Mouse (Mus musculus) kidney, embryonic 14.5 days (tissue): ENCODE data around the gene Bmpr1a. TPM values are rescaled to one million over a fixed set of nuclear protein-coding genes. Genes with fewer than 3 reads are reported as not detected.

Experiments used
- ATAC-seq: fragments of 200-750 bp; cut with Nextera tagmentation; 2 replicates; pipeline ENCODE4 v1.8.0; 2017; ENCODE audit warnings: moderate number of reproducible peaks, mild to moderate bottlenecking, moderate TSS enrichment, moderate library complexity; ENCODE audit not compliant: low FRiP score, low TSS enrichment
- H3K27ac ChIP-seq: fragments of 300-500 bp; sonication (generic); 2 replicates; pipeline ENCODE4 v1.5.1; 2014; ENCODE audit warnings: low read depth, mild to moderate bottlenecking, low read length, moderate library complexity, mixed read lengths
- H3K27me3 ChIP-seq: fragments of 300-500 bp; sonication (generic); 2 replicates; pipeline ENCODE4 v1.6.1; 2014; ENCODE audit warnings: mild to moderate bottlenecking, low read length; ENCODE audit not compliant: control insufficient read depth, insufficient read depth
- H3K36me3 ChIP-seq: fragments of 300-500 bp; sonication (generic); 2 replicates; pipeline ENCODE4 v1.6.1; 2014; ENCODE audit warnings: low read length, mixed read lengths; ENCODE audit not compliant: control insufficient read depth, insufficient read depth
- H3K4me1 ChIP-seq: fragments of 300-500 bp; sonication (generic); 2 replicates; pipeline ENCODE4 v1.6.1; 2014; ENCODE audit warnings: low read length, mixed read lengths; ENCODE audit not compliant: control insufficient read depth, insufficient read depth
- H3K4me2 ChIP-seq: fragments of 300-500 bp; sonication (generic); replicated peaks from 2 replicates; pipeline ENCODE4 v1.6.1; 2014; ENCODE audit warnings: low read depth, mild to moderate bottlenecking, low read length
- H3K4me3 ChIP-seq: fragments of 300-500 bp; sonication (generic); 2 replicates; pipeline ENCODE4 v1.5.1; 2014; ENCODE audit warnings: mild to moderate bottlenecking, low read length
- H3K9ac ChIP-seq: fragments of 300-500 bp; sonication (generic); 2 replicates; pipeline ENCODE4 v1.6.1; 2014; ENCODE audit warnings: low read depth, mild to moderate bottlenecking, low read length, moderate library complexity
- H3K9me3 ChIP-seq: fragments of 300-500 bp; sonication (generic); 2 replicates; pipeline ENCODE4 v1.6.1; 2016; ENCODE audit warnings: low read length; ENCODE audit not compliant: control insufficient read depth
- WGBS: fragments of 180-500 bp; shearing (Covaris S2); extraction: QIAGEN DNeasy Blood & Tissue Kit; methylation state at CpG from one replicate; pipeline ENCODE4 v1.1.7; 2014; 5-methylcytosine and 5-hydroxymethylcytosine counted together
- polyA plus RNA-seq: library from polyadenylated mRNA; unstranded; fragments of >200 nt; fragmentation: Nextera tagmentation; extraction: Ambion mirVana; gene quantifications from 2 replicates; pipeline ENCODE4 v1.2.1, GENCODE M21; 2014

Bmpr1a gene
- 41.7 and 65.8 TPM in 2 replicates for polyA plus RNA-seq

DNA sequence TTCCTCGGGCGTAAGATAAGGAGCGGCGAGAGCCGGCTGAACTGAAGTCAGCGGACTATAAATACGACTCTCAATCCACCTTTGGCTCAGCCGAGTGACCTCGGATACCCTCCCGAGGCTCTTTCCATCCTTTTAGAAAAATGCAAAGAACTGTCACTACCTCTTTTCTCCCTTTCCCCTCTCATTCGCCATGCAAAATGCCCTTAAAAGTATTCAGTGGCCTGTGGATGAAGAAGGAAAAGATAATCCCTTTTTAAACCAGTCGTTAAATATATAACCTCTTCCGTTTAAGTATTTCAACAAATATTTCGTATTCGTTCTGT lies at the start of gene Bmpr1a:
Bmpr1a (minus strand) TSS at position 17 of the 323 bp plus-strand sequence.
- Histone ChIP-seq H3K27me3 (no peaks in the 10 kb centered on the region), H3K36me3 (no peaks in the 10 kb centered on the region), H3K4me3 (peak within 1 kb of the TSS; percentile 94), H3K27ac (peak within 1 kb of the TSS; percentile 97), H3K9me3 (no peaks in the 10 kb centered on the region), H3K4me2 (peak within 1 kb of the TSS; percentile 58), H3K9ac (peak within 1 kb of the TSS; percentile 100), H3K4me1 (peaks cover 13% of the 10 kb centered on the region; the same call in 1 of the 2 replicates)
- 10% methylated on average over 15 of the region's 15 CpGs for WGBS
- no peak for ATAC-seq

DNA sequence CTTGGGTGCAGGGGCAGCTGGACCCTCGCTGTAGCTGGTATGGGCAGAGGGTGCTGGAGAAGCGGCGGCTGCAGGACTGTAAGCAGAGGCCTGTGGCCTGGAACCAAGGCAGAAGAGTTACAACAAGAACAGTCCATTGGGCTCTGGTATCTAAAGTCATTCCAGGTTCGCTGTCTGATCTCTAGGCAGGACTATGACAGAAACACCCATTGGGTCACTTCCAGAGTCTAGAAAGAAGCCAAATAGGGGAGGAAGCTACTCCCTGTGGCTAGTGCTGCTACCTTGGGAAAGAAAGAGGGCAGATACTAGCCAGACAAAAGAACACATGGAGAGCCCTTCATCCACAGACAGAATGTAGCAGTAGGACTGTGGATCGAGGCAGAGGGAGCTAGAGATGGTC lies 49.1 kb upstream of the Bmpr1a start:
- Histone ChIP-seq H3K4me1 (peaks cover 4% of the 10 kb centered on the region; the same call in 1 of the 2 replicates), H3K9me3 (no peaks in the 10 kb centered on the region), H3K4me3 (no peak overlapping the region), H3K4me2 (no peak overlapping the region), H3K27ac (no peak overlapping the region), H3K9ac (no peak overlapping the region; the same call in 1 of the 2 replicates), H3K27me3 (peaks cover 4% of the 10 kb centered on the region; the same call in 1 of the 2 replicates), H3K36me3 (no peaks in the 10 kb centered on the region)
- no peak for ATAC-seq
- WGBS: 91% methylated on average over 5 of the region's 5 CpGs

DNA sequence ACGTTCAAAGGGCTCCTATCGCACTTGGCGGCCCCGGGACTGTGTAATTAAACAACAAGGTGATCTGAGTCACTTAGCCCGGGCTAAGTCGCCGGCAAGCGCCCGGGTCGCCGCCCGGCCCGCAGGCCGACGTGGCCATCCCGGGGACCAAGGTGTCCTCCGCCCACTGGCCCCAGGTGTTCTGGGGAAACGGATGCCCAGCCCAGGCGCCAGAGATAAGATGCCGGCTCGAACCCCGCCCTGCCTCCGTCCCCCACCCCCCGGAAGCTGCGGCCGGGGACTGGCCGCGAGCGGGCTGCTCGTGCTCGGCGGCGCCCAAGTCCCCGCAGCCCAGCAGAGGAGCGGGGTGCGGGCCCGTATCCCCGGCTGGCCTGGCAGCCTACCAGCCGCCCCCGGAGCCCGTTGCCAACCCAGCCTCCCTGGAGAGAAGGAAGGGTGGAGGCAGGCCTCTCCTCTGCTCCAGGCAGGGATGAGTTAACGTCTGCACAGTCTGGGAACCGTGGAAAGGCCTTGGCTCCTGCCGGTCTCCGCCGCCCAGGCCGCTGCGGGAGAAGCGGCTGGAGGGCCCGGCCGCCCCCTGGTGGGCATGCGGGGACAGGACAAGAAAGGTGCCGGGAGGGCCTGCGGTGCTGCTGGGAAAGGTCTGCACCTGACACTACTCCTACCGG lies 46.0 kb upstream of the Bmpr1a start:
- H3K36me3 ChIP-seq: no peaks in the 10 kb centered on the region

DNA sequence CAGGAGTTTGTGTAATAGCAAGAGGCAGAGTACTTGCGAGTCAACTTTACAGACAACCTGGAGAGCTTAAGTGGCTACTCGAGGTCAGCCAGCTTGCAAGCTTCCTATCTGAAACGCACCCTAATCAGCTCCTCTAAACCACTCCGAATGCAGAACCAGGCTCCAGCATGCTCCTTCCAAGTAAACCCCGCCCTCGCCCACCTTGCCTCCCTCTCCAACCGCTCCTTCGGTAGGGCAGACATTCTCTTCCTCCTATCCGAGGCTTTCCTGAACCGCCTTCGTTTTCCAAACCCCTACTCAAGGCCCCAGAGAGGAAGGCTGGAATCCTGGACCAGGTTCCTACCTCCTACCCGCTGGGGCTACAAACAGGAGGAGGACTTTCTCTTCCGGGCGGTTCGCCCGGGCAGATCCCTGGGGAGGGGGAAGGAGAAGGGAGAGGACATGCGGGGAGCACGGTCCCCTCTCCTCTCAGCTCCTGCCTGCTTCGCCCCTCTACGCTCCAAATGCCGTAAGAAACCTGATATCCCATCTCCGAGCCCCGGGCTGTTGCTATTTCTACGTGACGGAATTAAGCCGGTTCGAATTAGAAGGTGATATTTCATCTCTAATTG lies 45.4 kb upstream of the Bmpr1a start:
- peak overlapping the region; percentile 89 for H3K4me2 ChIP-seq
- H3K9me3 ChIP-seq: no peaks in the 10 kb centered on the region
- peak; percentile 56 for ATAC-seq
- peak overlapping the region; percentile 59 for H3K27ac ChIP-seq
- H3K36me3 ChIP-seq: no peaks in the 10 kb centered on the region
- peak overlapping the region; percentile 70 for H3K9ac ChIP-seq
- H3K4me1 ChIP-seq: peaks cover 10% of the 10 kb centered on the region; the same call in 1 of the 2 replicates
- under 1% methylated on average over 27 of the region's 27 CpGs for WGBS
- peaks cover 4% of the 10 kb centered on the region; the same call in 1 of the 2 replicates for H3K27me3 ChIP-seq
- peak overlapping the region; percentile 68 for H3K4me3 ChIP-seq

More for the DNA sequence above, 46.0 kb upstream of the Bmpr1a start:
- Histone ChIP-seq H3K4me3 (peak overlapping the region; percentile 68), H3K9ac (peak overlapping the region; percentile 70), H3K27ac (peak overlapping the region; percentile 59), H3K27me3 (peaks cover 4% of the 10 kb centered on the region; the same call in 1 of the 2 replicates), H3K4me1 (peaks cover 10% of the 10 kb centered on the region; the same call in 1 of the 2 replicates), H3K9me3 (no peaks in the 10 kb centered on the region), H3K4me2 (peak overlapping the region; percentile 89)
- 1% methylated on average over 51 of the region's 55 CpGs for WGBS
- peak; percentile 96 for ATAC-seq

DNA sequence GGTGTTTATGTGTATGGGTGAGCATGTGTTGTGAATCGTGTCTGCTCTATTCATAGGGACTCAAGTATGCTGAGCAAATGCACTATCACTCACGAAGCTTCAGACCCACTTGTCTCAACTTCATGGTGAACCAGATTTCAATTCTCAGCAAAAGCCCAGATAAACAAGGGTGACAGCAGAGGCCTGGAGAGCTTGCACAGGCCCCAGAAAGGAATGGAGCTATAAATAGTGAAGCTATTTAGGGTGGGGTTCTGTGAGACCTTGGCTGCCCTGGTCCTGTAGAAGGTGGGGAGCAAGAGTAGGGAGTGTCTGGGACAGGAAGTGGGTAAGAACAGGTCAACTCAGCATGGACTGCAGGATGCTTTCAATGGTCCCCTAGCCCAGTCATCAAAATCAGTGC lies 41.4 kb upstream of the Bmpr1a start:
- no peak overlapping the region for H3K4me3 ChIP-seq
- no peak overlapping the region for H3K27ac ChIP-seq
- H3K27me3 ChIP-seq: peaks cover 4% of the 10 kb centered on the region; the same call in 1 of the 2 replicates
- no peaks in the 10 kb centered on the region for H3K9me3 ChIP-seq
- H3K4me1 ChIP-seq: peaks cover 13% of the 10 kb centered on the region; the same call in 1 of the 2 replicates
- H3K36me3 ChIP-seq: no peaks in the 10 kb centered on the region
- 79% methylated on average over 2 of the region's 2 CpGs for WGBS
- no peak overlapping the region for H3K9ac ChIP-seq
- no peak overlapping the region for H3K4me2 ChIP-seq
- no peak for ATAC-seq

DNA sequence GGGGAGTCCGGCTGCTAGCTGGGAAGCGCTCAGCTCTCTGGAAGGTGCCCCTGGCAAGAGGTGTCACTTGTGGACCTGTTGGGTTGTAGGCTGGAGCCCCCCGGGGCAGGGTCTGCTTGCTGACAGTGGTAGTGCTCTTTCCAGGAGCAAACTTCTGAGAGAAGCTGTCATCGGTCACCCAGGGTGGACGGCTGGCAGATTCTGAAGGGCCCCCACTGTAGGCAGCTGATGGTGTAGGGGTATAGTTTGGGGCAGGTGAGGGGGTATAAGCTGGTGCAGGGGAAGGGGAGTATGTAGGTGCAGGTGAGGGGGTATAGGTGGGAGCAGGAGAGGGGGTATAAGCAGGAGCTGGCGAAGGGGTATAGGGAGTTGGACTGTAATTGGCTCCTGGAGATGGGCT lies 40.9 kb upstream of the Bmpr1a start:
- Histone ChIP-seq H3K4me2 (no peak overlapping the region), H3K36me3 (no peaks in the 10 kb centered on the region), H3K27me3 (peaks cover 4% of the 10 kb centered on the region; the same call in 1 of the 2 replicates), H3K27ac (no peak overlapping the region), H3K4me1 (peaks cover 13% of the 10 kb centered on the region; the same call in 1 of the 2 replicates), H3K9ac (no peak overlapping the region), H3K4me3 (no peak overlapping the region), H3K9me3 (no peaks in the 10 kb centered on the region)
- ATAC-seq: no peak
- 89% methylated on average over 6 of the region's 6 CpGs for WGBS

DNA sequence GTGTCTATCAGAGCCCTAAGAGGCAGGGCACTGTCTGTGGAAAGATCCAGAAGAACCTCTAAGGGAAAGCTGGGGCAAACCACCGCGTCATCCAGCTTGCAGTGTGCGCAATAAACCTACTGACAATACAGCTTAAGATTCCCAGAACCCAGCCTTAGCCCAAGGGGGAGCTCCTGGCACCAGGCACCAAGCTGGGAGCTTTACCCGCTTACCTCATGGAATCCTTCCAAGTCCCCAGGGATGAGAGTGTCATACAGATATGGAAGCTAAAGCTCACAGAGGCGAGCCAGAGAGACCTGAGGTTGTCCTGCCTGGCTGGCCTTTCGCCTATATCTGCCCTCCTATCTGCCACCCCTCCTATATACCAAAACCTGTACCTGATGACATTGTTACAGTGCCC lies 40.5 kb upstream of the Bmpr1a start:
- Histone ChIP-seq H3K27me3 (peaks cover 4% of the 10 kb centered on the region; the same call in 1 of the 2 replicates), H3K4me3 (no peak overlapping the region), H3K4me2 (no peak overlapping the region), H3K36me3 (no peaks in the 10 kb centered on the region), H3K27ac (no peak overlapping the region), H3K9me3 (no peaks in the 10 kb centered on the region), H3K9ac (no peak overlapping the region), H3K4me1 (peaks cover 13% of the 10 kb centered on the region; the same call in 1 of the 2 replicates)
- WGBS: 86% methylated on average over 6 of the region's 6 CpGs
- no peak for ATAC-seq

DNA sequence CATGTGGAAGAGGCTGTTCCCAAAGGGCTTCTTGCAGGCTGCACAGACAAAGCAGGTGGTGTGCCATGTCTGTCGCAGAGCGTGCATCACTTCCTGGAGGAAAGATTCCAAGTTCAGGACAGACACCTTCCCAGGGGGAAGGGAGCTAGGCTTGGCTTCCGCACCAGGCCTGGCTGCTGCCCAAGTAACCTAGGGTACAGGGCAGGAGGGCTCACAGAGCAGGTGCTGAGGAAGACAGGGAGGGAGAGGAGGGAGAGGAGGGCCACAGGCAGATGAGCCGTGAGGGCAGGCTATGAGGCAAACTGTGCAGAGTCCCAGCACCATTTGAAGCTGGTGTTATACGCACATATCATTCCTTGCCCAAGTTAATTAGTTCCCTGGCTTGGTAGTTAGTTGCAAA lies 38.8 kb upstream of the Bmpr1a start:
- Histone ChIP-seq H3K4me2 (no peak overlapping the region), H3K27ac (no peak overlapping the region), H3K27me3 (peaks cover 4% of the 10 kb centered on the region; the same call in 1 of the 2 replicates), H3K4me3 (no peak overlapping the region), H3K9ac (no peak overlapping the region), H3K36me3 (no peaks in the 10 kb centered on the region), H3K9me3 (no peaks in the 10 kb centered on the region), H3K4me1 (peaks cover 9% of the 10 kb centered on the region; the same call in 1 of the 2 replicates)
- ATAC-seq: no peak
- 89% methylated on average over 5 of the region's 5 CpGs for WGBS

DNA sequence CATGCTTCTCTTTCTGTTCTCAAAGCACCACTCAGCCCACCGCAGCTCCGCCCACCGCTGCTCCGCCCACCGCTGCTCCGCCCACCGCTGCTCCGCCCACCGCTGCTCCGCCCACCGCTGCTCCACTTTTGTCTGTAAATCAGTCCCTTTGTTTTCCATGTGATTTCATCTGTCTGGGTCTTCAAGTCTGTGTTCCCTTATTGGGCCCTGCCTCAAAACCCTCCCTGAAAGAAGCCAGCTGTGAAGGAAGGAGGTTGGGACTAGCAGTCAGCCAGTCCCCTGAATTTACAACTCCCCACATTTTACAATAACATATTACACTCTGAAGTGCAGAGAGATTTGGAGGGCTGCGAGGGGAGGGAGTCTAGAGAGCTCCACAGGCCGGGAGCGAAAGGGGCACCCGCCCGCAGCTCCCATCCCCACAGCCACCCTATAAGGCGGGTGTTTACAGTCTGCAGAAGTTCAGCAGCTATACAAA lies 37.6 kb upstream of the Bmpr1a start:
- Histone ChIP-seq H3K4me3 (no peak overlapping the region), H3K9ac (no peak overlapping the region), H3K27me3 (peaks cover 4% of the 10 kb centered on the region; the same call in 1 of the 2 replicates), H3K27ac (peak overlapping the region; percentile 88), H3K4me2 (peak overlapping the region; percentile 28), H3K4me1 (peaks cover 7% of the 10 kb centered on the region; the same call in 1 of the 2 replicates), H3K36me3 (no peaks in the 10 kb centered on the region), H3K9me3 (no peaks in the 10 kb centered on the region)
- 7% methylated on average over 16 of the region's 17 CpGs for WGBS
- ATAC-seq: peak; percentile 92
